Mouse (Mus musculus): ENCODE data around the gene Leng8.

DNA sequence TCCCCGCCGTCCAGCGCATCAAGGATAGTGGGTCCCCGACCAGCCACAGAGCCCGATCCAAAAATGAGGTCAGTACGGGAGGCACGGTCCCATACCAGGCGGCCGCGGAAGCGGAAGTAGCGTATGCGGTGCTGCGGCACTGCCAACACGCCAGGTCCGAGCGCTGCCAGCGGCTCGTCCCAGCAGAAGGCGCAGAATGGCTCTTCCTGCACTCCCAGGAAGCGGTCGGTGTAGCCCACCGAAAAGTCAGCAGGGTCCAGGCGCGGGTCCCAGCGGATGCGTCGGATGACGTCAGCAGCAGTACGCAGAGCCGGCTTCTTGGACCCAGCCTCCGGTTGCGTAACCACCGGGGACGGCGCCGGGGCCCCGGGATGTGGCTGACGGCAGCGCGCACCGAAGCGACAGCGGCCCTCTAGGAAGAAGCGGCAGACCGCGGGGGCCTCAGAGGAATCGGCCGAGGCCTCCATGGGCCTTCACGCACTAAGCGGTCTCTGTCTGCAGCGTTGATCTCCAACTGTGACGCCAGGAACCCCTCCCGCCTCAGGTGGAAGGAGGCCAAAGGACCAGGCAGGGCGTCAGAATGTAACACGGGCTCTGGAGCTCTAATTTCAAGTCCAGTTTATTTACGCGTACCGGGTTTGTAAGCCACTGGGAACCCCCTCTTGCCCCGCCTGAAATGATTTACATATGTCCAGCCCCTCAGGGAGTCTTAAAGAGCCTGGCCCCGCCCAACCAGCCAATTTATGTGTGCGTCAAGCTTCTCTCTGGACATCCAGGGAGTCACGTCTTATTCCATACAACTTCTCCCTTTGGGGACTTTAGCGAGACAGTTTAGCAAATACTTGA lies 12.6 kb downstream of the Leng8 start:
- no peak for TF ChIP-seq TAL1 (IDR thresholded peaks at IDR 0.05; ENCODE audit: low read length)
- no peak for TF ChIP-seq GATA1 (IDR thresholded peaks at IDR 0.05; ENCODE audit: low read length)

All from erythroblast, embryonic 14.5 days (primary cell).